Mouse (Mus musculus): ENCODE measurements around the gene Mrpl42.
"Not testable (repeated sequence)": the region's sequence is repeated elsewhere in the genome, so short reads cannot be mapped to it uniquely, and the experiment has no call there.

Gene Mrpl42

GRCm38 (mm10) chr10:95501463-95502081 lies at the start of gene Mrpl42:
Gene Mrpl42, minus strand, starts transcription at chr10:95501940.
- DNase-seq (ENCODE audit: low spot score): peak; percentile 49

- no peak for DNase-seq (ENCODE audit: low spot score)
Measured at GRCm38 (mm10) chr10:95550506-95550905, 48.8 kb upstream of the Mrpl42 start.

- not testable (repeated sequence) for DNase-seq (ENCODE audit: low spot score)
Measured at GRCm38 (mm10) chr10:95549080-95549479, 47.3 kb upstream of the Mrpl42 start.

GRCm38 (mm10) chr10:95548154-95548826 lies 46.5 kb upstream of the Mrpl42 start:
- DNase-seq (ENCODE audit: low spot score): no peak

- no peak for DNase-seq (ENCODE audit: low spot score)
Measured at GRCm38 (mm10) chr10:95546178-95546577, 44.4 kb upstream of the Mrpl42 start.

GRCm38 (mm10) chr10:95545051-95545450 lies 43.3 kb upstream of the Mrpl42 start:
- no peak for DNase-seq (ENCODE audit: low spot score)

- no peak for DNase-seq (ENCODE audit: low spot score)
Measured at GRCm38 (mm10) chr10:95544651-95545050, 42.9 kb upstream of the Mrpl42 start.

GRCm38 (mm10) chr10:95544004-95544403 lies 42.3 kb upstream of the Mrpl42 start:
- DNase-seq (ENCODE audit: low spot score): no peak

- no peak for DNase-seq (ENCODE audit: low spot score)
Measured at GRCm38 (mm10) chr10:95543377-95543776, 41.6 kb upstream of the Mrpl42 start.

GRCm38 (mm10) chr10:95542916-95543315 lies 41.2 kb upstream of the Mrpl42 start:
- DNase-seq (ENCODE audit: low spot score): no peak

- DNase-seq (ENCODE audit: low spot score): no peak
Measured at GRCm38 (mm10) chr10:95539841-95540240, 38.1 kb upstream of the Mrpl42 start.

- DNase-seq (ENCODE audit: low spot score): no peak
Measured at GRCm38 (mm10) chr10:95539260-95539659, 37.5 kb upstream of the Mrpl42 start.

GRCm38 (mm10) chr10:95536222-95536541 lies 34.4 kb upstream of the Mrpl42 start:
- no peak for DNase-seq (ENCODE audit: low spot score)

- DNase-seq (ENCODE audit: low spot score): no peak
Measured at GRCm38 (mm10) chr10:95535399-95536221, 33.9 kb upstream of the Mrpl42 start.

GRCm38 (mm10) chr10:95533382-95533781 lies 31.6 kb upstream of the Mrpl42 start:
- DNase-seq (ENCODE audit: low spot score): no peak

- no peak for DNase-seq (ENCODE audit: low spot score)
Measured at GRCm38 (mm10) chr10:95532916-95533315, 31.2 kb upstream of the Mrpl42 start.

GRCm38 (mm10) chr10:95530551-95531121 lies 28.9 kb upstream of the Mrpl42 start:
- no peak for DNase-seq (ENCODE audit: low spot score)

- no peak for DNase-seq (ENCODE audit: low spot score)
Measured at GRCm38 (mm10) chr10:95526495-95527122, 24.9 kb upstream of the Mrpl42 start.

- DNase-seq (ENCODE audit: low spot score): no peak
Measured at GRCm38 (mm10) chr10:95525871-95526270, 24.1 kb upstream of the Mrpl42 start.

GRCm38 (mm10) chr10:95525037-95525675 lies 23.4 kb upstream of the Mrpl42 start:
- DNase-seq (ENCODE audit: low spot score): no peak

GRCm38 (mm10) chr10:95517656-95518055 lies 15.9 kb upstream of the Mrpl42 start:
- DNase-seq (ENCODE audit: low spot score): no peak
